ENCODE assay signal across 10 mouse cellular contexts in genomic region chr11:5184250-5184649, GRCm38 (mm10). TPM values are rescaled to one million over a fixed set of nuclear protein-coding genes. Genes with fewer than 3 reads are reported as not detected.
A peak's percentile ranks its signal among the peaks of the same experiment; 100 is the strongest.
DNase-seq lines count a peak whose midpoint lies in the region; ATAC-seq and TF ChIP-seq lines count a peak whose summit lies in the region.
"Had no signal": no experiment of that assay in that cellular context is flagged by ENCODE, and none has a peak within 500 bp of the region (broad histone marks: within the 10 kb centered on the region; RNA-seq: fewer than 3 reads in every experiment).

No protein-coding gene starts in this region.

- intact Hi-C loops in heart, postnatal 36 days (cut with DNase I) = loop anchor here (5.0 kb wide), 3 partner anchors 67 to 288 kb away; no protein-coding TSS in a partner anchor

- H3K9ac ChIP-seq in forebrain, postnatal 0 days = no peak overlapping the region
- no peak overlapping the region for H3K9ac ChIP-seq in midbrain, embryonic 11.5 days (ENCODE audit: low read length)
- H3K9ac ChIP-seq: heart, embryonic 15.5 days had no signal

- H3K4me1 ChIP-seq in forebrain, postnatal 0 days (ENCODE audit: insufficient read depth) = no peaks in the 10 kb centered on the region; the same call in 1 of the 2 replicates
- H3K4me1 ChIP-seq in midbrain, embryonic 11.5 days (ENCODE audit: control insufficient read depth, insufficient read depth, low read length) = peaks cover 5% of the 10 kb centered on the region; the same call in 1 of the 2 replicates

- no peak overlapping the region for H3K4me3 ChIP-seq in forebrain, postnatal 0 days (ENCODE audit: low read depth, low read length)
- no peak overlapping the region for H3K4me3 ChIP-seq in midbrain, embryonic 11.5 days (ENCODE audit: low read depth, low read length)
- H3K4me3 ChIP-seq: heart, embryonic 15.5 days had no signal

- no peak overlapping the region for H3K27ac ChIP-seq in forebrain, postnatal 0 days (ENCODE audit: low read depth, low read length)
- no peak overlapping the region for H3K27ac ChIP-seq in midbrain, embryonic 11.5 days (ENCODE audit: low read depth, low read length)
- H3K27ac ChIP-seq: heart, embryonic 15.5 days had no signal

- H3K36me3 ChIP-seq in forebrain, postnatal 0 days (ENCODE audit: insufficient read depth) = no peaks in the 10 kb centered on the region
- no peaks in the 10 kb centered on the region for H3K36me3 ChIP-seq in midbrain, embryonic 11.5 days (ENCODE audit: control insufficient read depth, insufficient read depth, low read length)
- H3K36me3 ChIP-seq: heart, embryonic 15.5 days had no signal

- no peak for TF ChIP-seq POLR2A in brain, embryonic 14.5 days (IDR thresholded peaks at IDR 0.05; ENCODE audit: borderline replicate concordance, extremely low read depth, insufficient read depth, insufficient read length, poor library complexity, severe bottlenecking)

- no peak for TF ChIP-seq CTCF in brain, embryonic 14.5 days (IDR thresholded peaks at IDR 0.05; ENCODE audit: borderline replicate concordance, extremely low read depth, insufficient read depth, insufficient read length)
- no peak for TF ChIP-seq CTCF in forebrain, postnatal 0 days (IDR thresholded peaks at IDR 0.05; ENCODE audit: low read depth)

- 25% methylated on average over 9 of the region's 9 CpGs for WGBS in forebrain, postnatal 0 days
- WGBS in midbrain, embryonic 11.5 days = 22% methylated on average over 9 of the region's 9 CpGs

- ATAC-seq in forebrain, postnatal 0 days = peak; percentile 27; the same call in 1 of the 2 replicates
- peak; percentile 50; the same call in 1 of the 2 replicates for ATAC-seq in midbrain, embryonic 11.5 days (ENCODE audit: low FRiP score)
- ATAC-seq in frontal cortex, adult (ENCODE audit: low TSS enrichment) = no peak

- H3K27me3 ChIP-seq in forebrain, postnatal 0 days (ENCODE audit: insufficient read depth, low read length) = no peaks in the 10 kb centered on the region
- no peaks in the 10 kb centered on the region for H3K27me3 ChIP-seq in midbrain, embryonic 11.5 days (ENCODE audit: control insufficient read depth, insufficient read depth, low read length)
- H3K27me3 ChIP-seq: heart, embryonic 15.5 days had no signal

- no peak overlapping the region for H3K4me2 ChIP-seq in forebrain, postnatal 0 days (ENCODE audit: low read depth)
- H3K4me2 ChIP-seq in midbrain, embryonic 11.5 days = no peak overlapping the region
- H3K4me2 ChIP-seq: heart, embryonic 15.5 days had no signal

- no peaks in the 10 kb centered on the region for H3K9me3 ChIP-seq in forebrain, postnatal 0 days (ENCODE audit: low read length)
- no peaks in the 10 kb centered on the region for H3K9me3 ChIP-seq in midbrain, embryonic 11.5 days (ENCODE audit: control insufficient read depth, low read length)
- H3K9me3 ChIP-seq: heart, embryonic 15.5 days had no signal

- DNase-seq in kidney, postnatal 10 days = peak; percentile 39
- no peak for DNase-seq in kidney, adult 9 months
- peak; percentile 50 for DNase-seq in brain, embryonic 14.5 days (ENCODE audit: low read depth)
- DNase-seq in forebrain, postnatal 0 days = no peak
- no peak for DNase-seq in midbrain, embryonic 11.5 days (ENCODE audit: low spot score, missing footprints)
- DNase-seq in yolk sac, embryonic 10.5 days (ENCODE audit: low spot score) = no peak
- DNase-seq in heart, postnatal 36 days = no peak
- DNase-seq: layer of hippocampus, adult 9-11 months had no signal

RNA-seq across cellular contexts. Expression of gene Emid1, which starts 32.2 kb away (rescaled TPM):
- polyA plus RNA-seq in brain, embryonic 14.5 days (2012; rRNA removed) = 10.3 and 13.4 TPM in 2 replicates
- 16.4 and 22.8 TPM in 2 replicates for total RNA-seq in forebrain, postnatal 0 days (2014; rRNA removed)
- polyA plus RNA-seq in forebrain, postnatal 0 days (2015; fragmentation: Nextera tagmentation; extraction: Ambion mirVana) = 28.5 and 34.2 TPM in 2 replicates
- 12.3 and 13.7 TPM in 2 replicates for polyA plus RNA-seq in midbrain, embryonic 11.5 days (2014; fragmentation: Nextera tagmentation; extraction: Ambion mirVana)
- 1 to 10 TPM; 2.1 to 3.8 TPM for total RNA-seq in heart, postnatal 36 days (2021)

Comparison
In these comparisons a context has a peak if more than half of its experiments do, and no peak if none do; other contexts are left out.
1. DNase-seq: peak in kidney, postnatal 10 days (single experiment) and brain, embryonic 14.5 days (single experiment); none in kidney, adult 9 months (single experiment), forebrain, postnatal 0 days (single experiment), midbrain, embryonic 11.5 days (single experiment), yolk sac, embryonic 10.5 days (single experiment) and heart, postnatal 36 days (0 of 2).